Mouse (Mus musculus) cerebellum, postnatal 36 days (tissue): ENCODE measurements around the gene Gm4187.
"Not testable (repeated sequence)": the region's sequence is repeated elsewhere in the genome, so short reads cannot be mapped to it uniquely, and the experiment has no call there.

ENCODE experiments used
- DNase-seq, 2 experiments: peaks; one replicate each; pipeline ENCODE4 v3.0.0; 2021 to 2022; ENCODE audit warnings: mixed read lengths in 2 of 2

The Gm4187 gene

DNA sequence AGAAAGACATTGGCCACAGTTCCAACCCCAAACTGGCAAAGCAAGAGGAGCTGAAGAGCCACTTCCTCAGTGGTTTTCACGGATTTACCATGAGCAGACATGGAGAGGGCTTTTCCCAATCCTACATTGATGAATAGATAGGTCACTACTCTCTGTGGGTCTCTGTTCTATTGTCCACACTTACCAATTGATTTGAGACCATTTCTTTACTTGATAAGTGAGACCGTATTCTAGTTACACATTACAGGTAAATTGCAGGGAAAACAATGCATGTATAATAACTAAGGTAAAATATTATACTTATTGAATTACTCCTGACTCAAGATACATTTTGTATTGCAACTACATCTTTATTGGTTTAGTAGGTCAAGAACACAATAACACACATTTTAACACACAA is at the start of gene Gm4187:
Gm4187 (minus strand) TSS at position 101 of the 400 bp plus-strand sequence.
- DNase-seq, result not testable (repeated sequence)

DNA sequence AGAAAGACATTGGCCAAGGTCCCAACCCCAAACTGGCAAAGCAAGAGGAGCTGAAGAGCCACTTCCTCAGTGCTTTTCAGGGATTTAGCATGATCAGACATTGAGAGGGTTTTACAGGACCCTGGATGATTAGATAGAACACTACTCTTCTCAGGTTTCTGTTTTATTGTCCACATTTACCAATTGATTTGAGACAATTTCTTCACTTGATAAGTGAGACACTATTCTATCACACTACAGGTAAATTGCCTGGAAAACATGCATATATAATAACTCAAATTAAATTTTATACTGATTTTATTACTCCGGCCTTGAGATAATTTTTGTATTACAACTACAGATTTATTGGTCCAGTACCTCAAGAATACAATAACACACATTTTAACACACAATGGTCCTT is 41.4 kb upstream of the Gm4187 start, which contains the start of gene Gm8660:
Gm8660 (minus strand) TSS at position 101 of the 400 bp plus-strand sequence.
- DNase-seq, result not testable (repeated sequence)
